Mouse (Mus musculus) midbrain, embryonic 15.5 days (tissue): ENCODE results near the gene Fos. TPM values are rescaled to one million over a fixed set of nuclear protein-coding genes. Genes with fewer than 3 reads are reported as not detected.

ENCODE experiments used
- ATAC-seq: fragments of 200-750 bp; cut with Nextera tagmentation; replicated peaks from 2 replicates; pipeline ENCODE4 v1.8.0; 2017; ENCODE audit warnings: moderate TSS enrichment
- H3K27ac ChIP-seq: fragments of 300-500 bp; sonication (generic); 2 replicates; pipeline ENCODE4 v1.5.1; 2015; ENCODE audit warnings: mild to moderate bottlenecking, inconsistent platforms
- H3K27me3 ChIP-seq: fragments of 300-500 bp; sonication (generic); replicated peaks from 2 replicates; pipeline ENCODE4 v1.6.1; 2015; ENCODE audit warnings: inconsistent platforms
- H3K36me3 ChIP-seq: fragments of 300-500 bp; sonication (generic); replicated peaks from 2 replicates; pipeline ENCODE4 v1.6.1; 2015; ENCODE audit warnings: inconsistent platforms
- H3K4me1 ChIP-seq: fragments of 300-500 bp; sonication (generic); 2 replicates; pipeline ENCODE4 v1.6.1; 2015; ENCODE audit warnings: inconsistent platforms
- H3K4me2 ChIP-seq: fragments of 300-500 bp; sonication (generic); 2 replicates; pipeline ENCODE4 v1.6.1; 2015; ENCODE audit warnings: inconsistent platforms, mild to moderate bottlenecking, moderate library complexity
- H3K4me3 ChIP-seq: fragments of 300-500 bp; sonication (generic); 2 replicates; pipeline ENCODE4 v1.5.1; 2015; ENCODE audit warnings: mild to moderate bottlenecking, inconsistent platforms
- H3K9ac ChIP-seq: fragments of 300-500 bp; sonication (generic); 2 replicates; pipeline ENCODE4 v1.6.1; 2015; ENCODE audit warnings: mild to moderate bottlenecking, inconsistent platforms
- H3K9me3 ChIP-seq: fragments of 300-500 bp; sonication (generic); 2 replicates; pipeline ENCODE4 v1.6.1; 2016; ENCODE audit warnings: inconsistent platforms
- WGBS: fragments of 180-500 bp; shearing (Covaris S2); methylation state at CpG from one replicate; pipeline ENCODE4 v1.1.7; 2015; ENCODE audit warnings: mixed read lengths; 5-methylcytosine and 5-hydroxymethylcytosine counted together
- polyA plus RNA-seq: library from polyadenylated mRNA; unstranded; fragments of >200 nt; fragmentation: Nextera tagmentation; extraction: Ambion mirVana; gene quantifications from 2 replicates; pipeline ENCODE4 v1.2.1, GENCODE M21; 2015

Fos gene
- polyA plus RNA-seq, 1 experiment from 2014 or later: 1.4 TPM

GRCm38 (mm10) chr12:85496336-85496735, 22.6 kb downstream of the Fos start:
- no peak overlapping the region for H3K4me2 ChIP-seq
- no peaks in the 10 kb centered on the region for H3K9me3 ChIP-seq
- no peak overlapping the region for H3K9ac ChIP-seq
- H3K27ac ChIP-seq: no peak overlapping the region
- no peak overlapping the region for H3K4me3 ChIP-seq
- H3K4me1 ChIP-seq: peaks cover 3% of the 10 kb centered on the region; the same call in 1 of the 2 replicates
- no peak for ATAC-seq
- H3K36me3 ChIP-seq: no peaks in the 10 kb centered on the region
- H3K27me3 ChIP-seq: no peaks in the 10 kb centered on the region
- WGBS: 82% methylated on average over 7 of the region's 7 CpGs

DNA sequence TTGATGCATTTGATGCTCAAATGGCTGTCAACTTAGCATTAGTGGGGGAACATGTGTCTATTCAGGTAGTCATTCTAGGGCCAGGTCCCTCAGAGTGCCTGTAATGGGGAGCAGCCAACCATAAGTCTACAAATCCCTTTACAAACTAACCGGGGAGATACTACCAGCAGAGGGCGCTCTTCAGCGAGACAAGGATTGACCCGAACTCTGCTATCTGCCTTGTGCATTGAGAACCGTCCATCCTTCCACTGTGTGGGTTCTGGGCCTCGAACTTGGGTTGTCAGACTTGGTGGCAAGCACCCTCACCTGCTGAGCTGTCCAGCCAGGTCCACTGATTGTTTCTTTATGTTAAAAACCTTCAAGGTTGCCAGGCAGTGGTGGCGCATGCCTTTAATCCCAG, 23.1 kb downstream of the Fos start:
- Histone ChIP-seq H3K4me3 (no peak overlapping the region), H3K9me3 (no peaks in the 10 kb centered on the region), H3K27ac (no peak overlapping the region), H3K36me3 (no peaks in the 10 kb centered on the region), H3K27me3 (no peaks in the 10 kb centered on the region), H3K9ac (no peak overlapping the region), H3K4me2 (no peak overlapping the region), H3K4me1 (peaks cover 3% of the 10 kb centered on the region; the same call in 1 of the 2 replicates)
- no peak for ATAC-seq
- 18% methylated on average over 7 of the region's 7 CpGs for WGBS

GRCm38 (mm10) chr12:85497310-85498135, 23.8 kb downstream of the Fos start:
- WGBS: 70% methylated on average over 11 of the region's 11 CpGs
- Histone ChIP-seq H3K27ac (no peak overlapping the region), H3K4me3 (no peak overlapping the region), H3K4me1 (no peaks in the 10 kb centered on the region), H3K4me2 (no peak overlapping the region), H3K27me3 (no peaks in the 10 kb centered on the region), H3K9me3 (no peaks in the 10 kb centered on the region), H3K9ac (no peak overlapping the region), H3K36me3 (no peaks in the 10 kb centered on the region)
- no peak for ATAC-seq

DNA sequence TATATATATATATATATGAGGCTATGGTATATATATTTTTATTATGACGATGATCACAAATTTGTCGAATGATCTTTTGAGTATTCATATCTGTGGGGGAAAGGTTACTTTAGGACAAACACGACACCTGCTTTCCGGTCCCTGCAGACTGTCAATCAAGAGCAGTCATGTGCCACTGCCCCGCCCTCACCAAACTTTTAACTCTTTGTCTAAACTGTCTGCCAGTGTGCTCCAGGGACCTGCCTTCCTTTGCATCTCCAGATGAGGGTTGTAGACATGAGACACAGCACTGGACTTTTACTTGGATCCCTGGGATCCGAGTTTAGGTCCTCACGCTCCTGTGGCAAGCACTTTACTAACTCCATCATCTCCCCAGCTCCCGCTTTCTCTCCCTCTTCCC, 25.3 kb downstream of the Fos start:
- no peak for ATAC-seq
- no peak overlapping the region for H3K4me2 ChIP-seq
- 81% methylated on average over 8 of the region's 8 CpGs for WGBS
- no peaks in the 10 kb centered on the region for H3K36me3 ChIP-seq
- H3K4me3 ChIP-seq: no peak overlapping the region
- no peak overlapping the region for H3K27ac ChIP-seq
- no peak overlapping the region for H3K9ac ChIP-seq
- no peaks in the 10 kb centered on the region for H3K27me3 ChIP-seq
- no peaks in the 10 kb centered on the region for H3K9me3 ChIP-seq
- no peaks in the 10 kb centered on the region for H3K4me1 ChIP-seq

DNA sequence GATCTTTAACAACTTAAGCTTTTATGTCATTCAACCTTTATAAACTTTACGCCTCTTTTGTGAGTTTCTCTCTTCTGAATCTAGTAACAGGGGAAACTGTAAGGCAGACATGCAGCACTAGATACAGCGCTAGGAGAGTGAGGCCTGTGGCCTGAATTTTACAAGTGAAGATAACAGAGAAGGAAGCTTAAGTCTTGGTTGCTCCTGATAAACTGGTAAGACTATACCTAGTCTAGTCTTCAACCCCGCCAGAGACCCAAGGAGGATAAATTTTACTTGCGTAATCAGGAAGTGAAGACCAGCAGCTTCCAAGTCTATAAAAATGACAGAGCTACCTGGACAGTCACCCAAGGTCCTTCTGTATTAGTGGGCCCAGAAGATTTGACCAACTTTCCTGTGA, 29.0 kb downstream of the Fos start:
- peaks cover 4% of the 10 kb centered on the region; the same call in 1 of the 2 replicates for H3K9me3 ChIP-seq
- no peak overlapping the region for H3K27ac ChIP-seq
- ATAC-seq: no peak
- no peak overlapping the region for H3K4me2 ChIP-seq
- H3K4me3 ChIP-seq: no peak overlapping the region
- H3K9ac ChIP-seq: no peak overlapping the region
- H3K27me3 ChIP-seq: no peaks in the 10 kb centered on the region
- 94% methylated on average over 4 of the region's 4 CpGs for WGBS
- H3K4me1 ChIP-seq: no peaks in the 10 kb centered on the region
- H3K36me3 ChIP-seq: no peaks in the 10 kb centered on the region

- no peaks in the 10 kb centered on the region for H3K36me3 ChIP-seq
- 28% methylated on average over 3 of the region's 3 CpGs for WGBS
These were observed 34.5 kb downstream of the Fos start for GRCm38 (mm10) chr12:85508235-85508634.

DNA sequence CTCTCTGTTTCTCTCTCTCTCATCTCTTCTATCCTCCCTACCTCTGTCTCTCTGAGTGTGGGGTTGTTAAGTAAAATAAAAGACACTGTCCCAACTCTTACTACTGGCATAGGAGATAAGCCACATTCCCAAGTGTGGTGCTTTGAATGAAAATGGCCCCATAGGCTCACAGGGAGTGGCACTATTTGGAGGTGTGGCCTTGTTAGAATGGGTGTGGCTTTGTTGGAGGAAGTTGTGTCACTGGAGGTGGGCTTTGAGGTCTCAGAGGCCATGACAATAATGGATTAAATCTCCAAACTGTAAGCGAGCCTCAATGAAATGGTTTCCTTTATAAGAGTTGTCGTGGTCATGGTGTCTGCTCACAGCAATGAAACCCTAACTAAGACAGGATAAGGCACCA, 36.3 kb downstream of the Fos start:
- no peak for ATAC-seq
- Histone ChIP-seq H3K27ac (no peak overlapping the region), H3K4me1 (no peaks in the 10 kb centered on the region), H3K9me3 (no peaks in the 10 kb centered on the region; the same call in 1 of the 2 replicates), H3K27me3 (no peaks in the 10 kb centered on the region), H3K4me2 (no peak overlapping the region), H3K4me3 (no peak overlapping the region), H3K36me3 (no peaks in the 10 kb centered on the region), H3K9ac (no peak overlapping the region)
- 93% methylated on average over 2 of the region's 2 CpGs for WGBS

More at GRCm38 (mm10) chr12:85508235-85508634, 34.5 kb downstream of the Fos start:
- H3K9ac ChIP-seq: no peak overlapping the region
- H3K27ac ChIP-seq: no peak overlapping the region
- peaks cover 4% of the 10 kb centered on the region; the same call in 1 of the 2 replicates for H3K9me3 ChIP-seq
- no peak overlapping the region for H3K4me2 ChIP-seq
- no peaks in the 10 kb centered on the region for H3K27me3 ChIP-seq
- H3K4me3 ChIP-seq: no peak overlapping the region
- no peaks in the 10 kb centered on the region for H3K4me1 ChIP-seq
- no peak for ATAC-seq

- WGBS: 73% methylated on average over 6 of the region's 6 CpGs
- no peaks in the 10 kb centered on the region for H3K9me3 ChIP-seq
- H3K4me2 ChIP-seq: no peak overlapping the region
- no peak overlapping the region for H3K27ac ChIP-seq
- no peaks in the 10 kb centered on the region for H3K4me1 ChIP-seq
- ATAC-seq: no peak
- no peaks in the 10 kb centered on the region for H3K36me3 ChIP-seq
- H3K9ac ChIP-seq: no peak overlapping the region
- no peak overlapping the region for H3K4me3 ChIP-seq
- no peaks in the 10 kb centered on the region for H3K27me3 ChIP-seq
These were observed 40.2 kb downstream of the Fos start for GRCm38 (mm10) chr12:85513789-85514447.

DNA sequence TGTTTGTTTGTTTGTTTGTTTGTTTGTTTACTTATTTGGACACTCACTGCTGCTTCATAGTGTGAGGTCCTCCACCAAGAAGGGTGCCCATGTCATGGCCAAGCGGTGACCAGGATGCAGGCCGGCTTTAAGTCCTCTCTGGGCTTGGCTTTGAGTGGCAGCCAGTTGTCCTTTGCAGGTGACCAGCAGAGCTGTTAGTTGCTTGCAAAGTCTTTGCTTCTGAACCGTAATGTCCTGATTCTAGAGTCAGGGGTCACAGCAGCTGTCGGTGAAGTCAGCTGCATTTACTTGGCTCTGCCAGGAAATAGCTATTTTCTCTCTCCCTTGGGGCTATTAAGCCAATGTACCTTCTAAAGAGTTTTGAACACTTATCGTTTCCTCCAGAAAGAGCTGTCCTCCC, 41.3 kb downstream of the Fos start:
- no peak for ATAC-seq
- no peak overlapping the region for H3K4me2 ChIP-seq
- H3K27me3 ChIP-seq: no peaks in the 10 kb centered on the region
- no peak overlapping the region for H3K27ac ChIP-seq
- no peaks in the 10 kb centered on the region for H3K9me3 ChIP-seq
- H3K9ac ChIP-seq: no peak overlapping the region
- no peaks in the 10 kb centered on the region for H3K36me3 ChIP-seq
- no peaks in the 10 kb centered on the region for H3K4me1 ChIP-seq
- no peak overlapping the region for H3K4me3 ChIP-seq
- 77% methylated on average over 5 of the region's 5 CpGs for WGBS

- WGBS: 83% methylated on average over 3 of the region's 3 CpGs
- Histone ChIP-seq H3K36me3 (no peaks in the 10 kb centered on the region), H3K4me1 (no peaks in the 10 kb centered on the region), H3K27ac (no peak overlapping the region), H3K4me2 (no peak overlapping the region), H3K9me3 (no peaks in the 10 kb centered on the region), H3K4me3 (no peak overlapping the region), H3K27me3 (no peaks in the 10 kb centered on the region), H3K9ac (no peak overlapping the region)
- no peak for ATAC-seq
These were observed 42.2 kb downstream of the Fos start for GRCm38 (mm10) chr12:85515865-85516264.

GRCm38 (mm10) chr12:85517339-85517738, 43.6 kb downstream of the Fos start:
- ATAC-seq: no peak
- Histone ChIP-seq H3K27me3 (no peaks in the 10 kb centered on the region), H3K27ac (no peak overlapping the region), H3K4me1 (no peaks in the 10 kb centered on the region), H3K4me2 (no peak overlapping the region), H3K36me3 (no peaks in the 10 kb centered on the region), H3K9ac (no peak overlapping the region), H3K9me3 (no peaks in the 10 kb centered on the region), H3K4me3 (no peak overlapping the region)
- 90% methylated on average over 13 of the region's 13 CpGs for WGBS

GRCm38 (mm10) chr12:85518009-85518408, 44.3 kb downstream of the Fos start:
- Histone ChIP-seq H3K27me3 (no peaks in the 10 kb centered on the region), H3K4me2 (no peak overlapping the region), H3K4me1 (no peaks in the 10 kb centered on the region), H3K27ac (no peak overlapping the region), H3K36me3 (no peaks in the 10 kb centered on the region), H3K4me3 (no peak overlapping the region), H3K9ac (no peak overlapping the region), H3K9me3 (no peaks in the 10 kb centered on the region)
- WGBS: 84% methylated on average over 5 of the region's 5 CpGs
- no peak for ATAC-seq

DNA sequence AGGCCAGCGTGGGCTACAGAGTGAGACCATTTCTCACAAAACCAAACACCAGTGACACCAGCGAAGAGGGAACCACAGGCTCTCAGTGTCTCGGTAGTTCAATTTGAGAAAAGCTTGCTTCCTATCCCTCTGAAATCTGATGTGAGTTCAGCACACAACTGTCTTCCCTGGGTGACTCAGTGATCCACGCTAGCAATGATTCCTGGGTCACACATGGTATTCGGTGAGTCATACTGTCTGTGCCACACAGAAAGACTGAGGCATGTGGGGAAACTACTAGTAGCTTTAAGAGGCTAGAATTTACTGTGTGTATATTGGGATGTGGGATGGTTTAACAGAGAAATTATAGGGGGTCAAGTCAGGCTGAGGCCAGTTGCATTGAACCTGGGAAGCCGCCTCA, 45.9 kb downstream of the Fos start:
- no peak for ATAC-seq
- H3K36me3 ChIP-seq: no peaks in the 10 kb centered on the region
- H3K4me1 ChIP-seq: 0 out of 2 replicates have a peak, but pooled peaks cover 2% of the 10 kb centered on the region
- no peaks in the 10 kb centered on the region for H3K27me3 ChIP-seq
- no peak overlapping the region for H3K27ac ChIP-seq
- no peak overlapping the region for H3K4me3 ChIP-seq
- no peak overlapping the region for H3K4me2 ChIP-seq
- no peak overlapping the region for H3K9ac ChIP-seq
- WGBS: 92% methylated on average over 6 of the region's 6 CpGs
- H3K9me3 ChIP-seq: no peaks in the 10 kb centered on the region
